Mouse (Mus musculus): ENCODE measurements around the gene Angel1. TPM values are rescaled to one million over a fixed set of nuclear protein-coding genes. Genes with fewer than 3 reads are reported as not detected.

Angel1 gene
- total RNA-seq, 1 experiment = 13.7 TPM

GRCm38 (mm10) chr12:86705843-86706242 lies 20.4 kb downstream of the Angel1 start:
- in situ Hi-C loops (cut with MboI; ENCODE audit: low sequenced_read_pairs in 2 of 2, unreplicated experiment in 2 of 2) = no loop called here
- Histone ChIP-seq H3K27ac (ENCODE audit: insufficient read depth, low read depth, low read length, poor library complexity, severe bottlenecking) (no peak overlapping the region), H3K4me3 (ENCODE audit: insufficient read depth in 1 of 2, low read depth in 1 of 2, low read length in 2 of 2, poor library complexity in 1 of 2, severe bottlenecking in 1 of 2) (no peak overlapping the region), H3K9ac (ENCODE audit: insufficient read depth, low read depth, low read length, poor library complexity, severe bottlenecking) (no peak overlapping the region), H3K9me3 (ENCODE audit: control insufficient read depth, insufficient read depth, low read depth, low read length) (no peaks in the 10 kb centered on the region), H3K4me1 (ENCODE audit: control insufficient read depth in 2 of 2, insufficient read depth in 2 of 2, low read length in 2 of 2, poor library complexity in 1 of 2) (no peaks in the 10 kb centered on the region; a peak in 1 of 4 replicates), H3K36me3 (ENCODE audit: control insufficient read depth, insufficient read depth, low read length, poor library complexity, severe bottlenecking) (peaks cover 7% of the 10 kb centered on the region)
- no peak for DNase-seq (ENCODE audit: low read depth, low spot score)
- TF ChIP-seq MAFK (IDR thresholded peaks at IDR 0.05; ENCODE audit: insufficient read depth, low read depth, low read length) (no peak), ZC3H11A (IDR thresholded peaks at IDR 0.05; ENCODE audit: borderline replicate concordance, low read depth, low read length) (no peak), CHD2 (IDR thresholded peaks at IDR 0.05; ENCODE audit: low read depth, low read length) (no peak), HCFC1 (IDR thresholded peaks at IDR 0.05; ENCODE audit: borderline replicate concordance, insufficient read depth, low read length) (no peak), ZNF384 (IDR thresholded peaks at IDR 0.05; ENCODE audit: low read depth, low read length) (no peak)

DNA sequence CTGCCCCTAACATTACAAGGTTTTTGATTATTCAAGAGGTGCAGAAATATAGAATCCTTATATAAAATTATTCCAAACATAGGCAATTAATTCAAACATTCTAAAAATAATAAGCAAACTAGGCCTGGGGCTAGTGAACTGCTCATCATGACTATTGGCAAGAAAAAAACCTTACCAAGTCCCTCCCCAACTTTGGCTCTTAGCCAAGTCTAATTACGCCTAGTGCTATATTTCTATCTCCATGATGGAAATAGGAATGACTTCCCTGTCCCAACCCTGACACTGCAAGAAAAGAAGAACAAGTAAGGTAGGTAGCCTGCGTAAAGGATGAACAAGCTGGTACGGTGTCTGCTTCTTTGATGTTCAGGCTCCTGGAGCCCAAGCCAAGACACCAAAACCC lies 23.6 kb downstream of the Angel1 start:
- H3K27ac ChIP-seq (ENCODE audit: insufficient read depth, low read depth, low read length, poor library complexity, severe bottlenecking) = no peak overlapping the region
- no peaks in the 10 kb centered on the region for H3K9me3 ChIP-seq (ENCODE audit: control insufficient read depth, insufficient read depth, low read depth, low read length)
- no peak overlapping the region for H3K4me3 ChIP-seq (ENCODE audit: insufficient read depth in 1 of 2, low read depth in 1 of 2, low read length in 2 of 2, poor library complexity in 1 of 2, severe bottlenecking in 1 of 2)
- H3K4me1 ChIP-seq (ENCODE audit: control insufficient read depth in 2 of 2, insufficient read depth in 2 of 2, low read length in 2 of 2, poor library complexity in 1 of 2) = peaks cover 0 to 4% of the 10 kb centered on the region in 2 experiments; a peak in 1 of 4 replicates
- TF ChIP-seq ZNF384 (IDR thresholded peaks at IDR 0.05; ENCODE audit: low read depth, low read length) = no peak
- no peak for TF ChIP-seq HCFC1 (IDR thresholded peaks at IDR 0.05; ENCODE audit: borderline replicate concordance, insufficient read depth, low read length)
- TF ChIP-seq MAFK (IDR thresholded peaks at IDR 0.05; ENCODE audit: insufficient read depth, low read depth, low read length) = no peak
- TF ChIP-seq CHD2 (IDR thresholded peaks at IDR 0.05; ENCODE audit: low read depth, low read length) = no peak
- TF ChIP-seq ZC3H11A (IDR thresholded peaks at IDR 0.05; ENCODE audit: borderline replicate concordance, low read depth, low read length) = no peak
- no peak for DNase-seq (ENCODE audit: low read depth, low spot score)
- in situ Hi-C loops (cut with MboI; ENCODE audit: low sequenced_read_pairs in 2 of 2, unreplicated experiment in 2 of 2) = no loop called here
- peaks cover 7% of the 10 kb centered on the region for H3K36me3 ChIP-seq (ENCODE audit: control insufficient read depth, insufficient read depth, low read length, poor library complexity, severe bottlenecking)
- no peak overlapping the region for H3K9ac ChIP-seq (ENCODE audit: insufficient read depth, low read depth, low read length, poor library complexity, severe bottlenecking)

GRCm38 (mm10) chr12:86701491-86701890 lies 24.8 kb downstream of the Angel1 start:
- Histone ChIP-seq H3K4me1 (ENCODE audit: control insufficient read depth in 2 of 2, insufficient read depth in 2 of 2, low read length in 2 of 2, poor library complexity in 1 of 2) (peaks cover 0 to 4% of the 10 kb centered on the region in 2 experiments; a peak in 1 of 4 replicates), H3K27ac (ENCODE audit: insufficient read depth, low read depth, low read length, poor library complexity, severe bottlenecking) (no peak overlapping the region), H3K9ac (ENCODE audit: insufficient read depth, low read depth, low read length, poor library complexity, severe bottlenecking) (no peak overlapping the region), H3K9me3 (ENCODE audit: control insufficient read depth, insufficient read depth, low read depth, low read length) (no peaks in the 10 kb centered on the region), H3K4me3 (ENCODE audit: insufficient read depth in 1 of 2, low read depth in 1 of 2, low read length in 2 of 2, poor library complexity in 1 of 2, severe bottlenecking in 1 of 2) (no peak overlapping the region), H3K36me3 (ENCODE audit: control insufficient read depth, insufficient read depth, low read length, poor library complexity, severe bottlenecking) (peaks cover 7% of the 10 kb centered on the region)
- in situ Hi-C loops (cut with MboI; ENCODE audit: low sequenced_read_pairs in 2 of 2, unreplicated experiment in 2 of 2) = no loop called here
- DNase-seq (ENCODE audit: low read depth, low spot score) = no peak
- TF ChIP-seq ZC3H11A (IDR thresholded peaks at IDR 0.05; ENCODE audit: borderline replicate concordance, low read depth, low read length) = no peak

- no peak overlapping the region for H3K9ac ChIP-seq (ENCODE audit: insufficient read depth, low read depth, low read length, poor library complexity, severe bottlenecking)
- no peak for DNase-seq (ENCODE audit: low read depth, low spot score)
- H3K36me3 ChIP-seq (ENCODE audit: control insufficient read depth, insufficient read depth, low read length, poor library complexity, severe bottlenecking) = peaks cover 7% of the 10 kb centered on the region
- H3K9me3 ChIP-seq (ENCODE audit: control insufficient read depth, insufficient read depth, low read depth, low read length) = no peaks in the 10 kb centered on the region
- H3K4me3 ChIP-seq (ENCODE audit: insufficient read depth in 1 of 2, low read depth in 1 of 2, low read length in 2 of 2, poor library complexity in 1 of 2, severe bottlenecking in 1 of 2) = no peak overlapping the region
- no peak overlapping the region for H3K27ac ChIP-seq (ENCODE audit: insufficient read depth, low read depth, low read length, poor library complexity, severe bottlenecking)
- TF ChIP-seq ZC3H11A (IDR thresholded peaks at IDR 0.05; ENCODE audit: borderline replicate concordance, low read depth, low read length) = no peak
- no peak for TF ChIP-seq CHD2 (IDR thresholded peaks at IDR 0.05; ENCODE audit: low read depth, low read length)
- TF ChIP-seq HCFC1 (IDR thresholded peaks at IDR 0.05; ENCODE audit: borderline replicate concordance, insufficient read depth, low read length) = no peak
- TF ChIP-seq ZNF384 (IDR thresholded peaks at IDR 0.05; ENCODE audit: low read depth, low read length) = no peak
- in situ Hi-C loops (cut with MboI; ENCODE audit: low sequenced_read_pairs in 2 of 2, unreplicated experiment in 2 of 2) = no loop called here
- H3K4me1 ChIP-seq (ENCODE audit: control insufficient read depth in 2 of 2, insufficient read depth in 2 of 2, low read length in 2 of 2, poor library complexity in 1 of 2) = peaks cover 0 to 4% of the 10 kb centered on the region in 2 experiments; a peak in 1 of 4 replicates
Observed at GRCm38 (mm10) chr12:86700927-86701310, 25.3 kb downstream of the Angel1 start.
